Mouse (Mus musculus): ENCODE results near the gene Tmem125. TPM values are rescaled to one million over a fixed set of nuclear protein-coding genes. Genes with fewer than 3 reads are reported as not detected.
A peak's percentile ranks its signal among the peaks of the same experiment; 100 is the strongest.

Gene Tmem125
- 0.20 and 0.32 TPM in 2 replicates for polyA plus RNA-seq (2015; fragmentation: Nextera tagmentation; extraction: Ambion mirVana)

- peak; percentile 56; the same call in 1 of the 2 replicates for ATAC-seq (replicated peaks)
- peak within 1 kb of the TSS; percentile 3; the same call in 1 of the 2 replicates for H3K9ac ChIP-seq
- WGBS = 1% methylated on average over 24 of the region's 24 CpGs
These were observed at the start of gene Tmem125 for GRCm38 (mm10) chr4:118543592-118544260. Tmem125 (minus strand) TSS chr4:118544044.

GRCm38 (mm10) chr4:118589733-118590130 lies 45.9 kb upstream of the Tmem125 start:
- Histone ChIP-seq H3K9ac (no peak overlapping the region), H3K4me1 (peaks cover 14% of the 10 kb centered on the region), H3K36me3 (replicated peaks) (no peaks in the 10 kb centered on the region), H3K27ac (peak overlapping the region; percentile 69), H3K4me3 (no peak overlapping the region), H3K9me3 (no peaks in the 10 kb centered on the region), H3K4me2 (peak overlapping the region; percentile 26; the same call in 1 of the 2 replicates), H3K27me3 (replicated peaks) (no peaks in the 10 kb centered on the region)
- 2% methylated on average over 7 of the region's 7 CpGs for WGBS
- peak; percentile 73 for ATAC-seq (replicated peaks)

More at GRCm38 (mm10) chr4:118543592-118544260, at the start of gene Tmem125:
- Histone ChIP-seq H3K4me1 (0 out of 2 replicates have a peak, but pooled peaks cover 6% of the 10 kb centered on the region), H3K27ac (no peak within 1 kb of the TSS), H3K4me2 (peak within 1 kb of the TSS; percentile 54), H3K4me3 (peak within 1 kb of the TSS; percentile 28), H3K36me3 (replicated peaks) (no peaks in the 10 kb centered on the region), H3K27me3 (replicated peaks) (no peaks in the 10 kb centered on the region), H3K9me3 (peaks cover 5% of the 10 kb centered on the region; the same call in 1 of the 2 replicates)

- ATAC-seq (replicated peaks) = peak; percentile 47
- Histone ChIP-seq H3K9ac (no peak overlapping the region), H3K36me3 (replicated peaks) (no peaks in the 10 kb centered on the region), H3K27me3 (replicated peaks) (no peaks in the 10 kb centered on the region), H3K4me3 (no peak overlapping the region), H3K4me2 (peak overlapping the region; percentile 26; the same call in 1 of the 2 replicates), H3K9me3 (no peaks in the 10 kb centered on the region), H3K4me1 (peaks cover 14% of the 10 kb centered on the region), H3K27ac (peak overlapping the region; percentile 69)
- WGBS = 55% methylated on average over 12 of the region's 12 CpGs
These were observed 45.3 kb upstream of the Tmem125 start for GRCm38 (mm10) chr4:118589053-118589732.

- H3K27me3 ChIP-seq (replicated peaks) = no peaks in the 10 kb centered on the region
- no peak overlapping the region for H3K9ac ChIP-seq
- H3K27ac ChIP-seq = no peak overlapping the region
- peaks cover 3% of the 10 kb centered on the region; the same call in 1 of the 2 replicates for H3K4me1 ChIP-seq
- no peaks in the 10 kb centered on the region for H3K36me3 ChIP-seq (replicated peaks)
- H3K4me3 ChIP-seq = no peak overlapping the region
- H3K9me3 ChIP-seq = no peaks in the 10 kb centered on the region
- no peak for ATAC-seq (replicated peaks)
- no peak overlapping the region for H3K4me2 ChIP-seq
- WGBS = 95% methylated on average over 8 of the region's 8 CpGs
These were observed 38.8 kb upstream of the Tmem125 start for GRCm38 (mm10) chr4:118582629-118583028.

GRCm38 (mm10) chr4:118581508-118581907 lies 37.7 kb upstream of the Tmem125 start:
- WGBS = 32% methylated on average over 11 of the region's 11 CpGs
- Histone ChIP-seq H3K27ac (no peak overlapping the region), H3K4me3 (no peak overlapping the region), H3K4me2 (no peak overlapping the region), H3K9ac (no peak overlapping the region), H3K36me3 (replicated peaks) (no peaks in the 10 kb centered on the region), H3K4me1 (no peaks in the 10 kb centered on the region), H3K9me3 (no peaks in the 10 kb centered on the region), H3K27me3 (replicated peaks) (no peaks in the 10 kb centered on the region)
- no peak for ATAC-seq (replicated peaks)

GRCm38 (mm10) chr4:118579313-118579712 lies 35.5 kb upstream of the Tmem125 start:
- no peak overlapping the region for H3K4me3 ChIP-seq
- no peak overlapping the region for H3K4me2 ChIP-seq
- H3K4me1 ChIP-seq = no peaks in the 10 kb centered on the region
- H3K36me3 ChIP-seq (replicated peaks) = no peaks in the 10 kb centered on the region
- no peak overlapping the region for H3K9ac ChIP-seq
- 47% methylated on average over 13 of the region's 13 CpGs for WGBS
- H3K27me3 ChIP-seq (replicated peaks) = no peaks in the 10 kb centered on the region
- no peak overlapping the region for H3K27ac ChIP-seq
- no peaks in the 10 kb centered on the region for H3K9me3 ChIP-seq
- no peak for ATAC-seq (replicated peaks)

- WGBS = 3% methylated on average over 6 of the region's 6 CpGs
- peak; percentile 73 for ATAC-seq (replicated peaks)
- no peaks in the 10 kb centered on the region for H3K4me1 ChIP-seq
- no peaks in the 10 kb centered on the region for H3K9me3 ChIP-seq
- H3K4me3 ChIP-seq = no peak overlapping the region
- H3K27ac ChIP-seq = no peak overlapping the region
- H3K9ac ChIP-seq = no peak overlapping the region
- no peaks in the 10 kb centered on the region for H3K36me3 ChIP-seq (replicated peaks)
- no peaks in the 10 kb centered on the region for H3K27me3 ChIP-seq (replicated peaks)
- H3K4me2 ChIP-seq = no peak overlapping the region
These were observed 32.3 kb upstream of the Tmem125 start for GRCm38 (mm10) chr4:118576097-118576496.

- Histone ChIP-seq H3K27ac (no peak overlapping the region), H3K9me3 (no peaks in the 10 kb centered on the region), H3K9ac (no peak overlapping the region), H3K36me3 (replicated peaks) (no peaks in the 10 kb centered on the region), H3K27me3 (replicated peaks) (no peaks in the 10 kb centered on the region), H3K4me3 (no peak overlapping the region), H3K4me2 (no peak overlapping the region), H3K4me1 (no peaks in the 10 kb centered on the region)
- 84% methylated on average over 15 of the region's 15 CpGs for WGBS
- no peak for ATAC-seq (replicated peaks)
These were observed 27.6 kb upstream of the Tmem125 start for GRCm38 (mm10) chr4:118571441-118571840.

GRCm38 (mm10) chr4:118569320-118569719 lies 25.5 kb upstream of the Tmem125 start:
- H3K4me3 ChIP-seq = no peak overlapping the region
- H3K9ac ChIP-seq = no peak overlapping the region
- ATAC-seq (replicated peaks) = no peak
- H3K27me3 ChIP-seq (replicated peaks) = no peaks in the 10 kb centered on the region
- no peak overlapping the region for H3K4me2 ChIP-seq
- no peaks in the 10 kb centered on the region for H3K36me3 ChIP-seq (replicated peaks)
- H3K27ac ChIP-seq = no peak overlapping the region
- no peaks in the 10 kb centered on the region for H3K4me1 ChIP-seq
- no peaks in the 10 kb centered on the region for H3K9me3 ChIP-seq
- WGBS = 75% methylated on average over 23 of the region's 23 CpGs

- no peaks in the 10 kb centered on the region for H3K9me3 ChIP-seq
- H3K4me3 ChIP-seq = no peak overlapping the region
- H3K36me3 ChIP-seq (replicated peaks) = no peaks in the 10 kb centered on the region
- no peak overlapping the region for H3K27ac ChIP-seq
- no peaks in the 10 kb centered on the region for H3K27me3 ChIP-seq (replicated peaks)
- H3K9ac ChIP-seq = no peak overlapping the region
- H3K4me2 ChIP-seq = no peak overlapping the region
- WGBS = 64% methylated on average over 10 of the region's 10 CpGs
- no peaks in the 10 kb centered on the region for H3K4me1 ChIP-seq
- ATAC-seq (replicated peaks) = no peak
These were observed 24.9 kb upstream of the Tmem125 start for GRCm38 (mm10) chr4:118568709-118569108.

- Histone ChIP-seq H3K27me3 (replicated peaks) (no peaks in the 10 kb centered on the region), H3K9me3 (no peaks in the 10 kb centered on the region), H3K9ac (no peak overlapping the region), H3K4me3 (no peak overlapping the region), H3K27ac (no peak overlapping the region), H3K36me3 (replicated peaks) (no peaks in the 10 kb centered on the region), H3K4me2 (no peak overlapping the region), H3K4me1 (no peaks in the 10 kb centered on the region)
- ATAC-seq (replicated peaks) = no peak
- WGBS = 40% methylated on average over 7 of the region's 7 CpGs
These were observed 22.4 kb upstream of the Tmem125 start for GRCm38 (mm10) chr4:118566161-118566676.

- H3K36me3 ChIP-seq (replicated peaks) = no peaks in the 10 kb centered on the region
- H3K9me3 ChIP-seq = no peaks in the 10 kb centered on the region
- H3K4me1 ChIP-seq = no peaks in the 10 kb centered on the region
- H3K4me3 ChIP-seq = no peak overlapping the region
- no peak overlapping the region for H3K27ac ChIP-seq
- no peak overlapping the region for H3K4me2 ChIP-seq
- WGBS = 18% methylated on average over 3 of the region's 3 CpGs
- no peak overlapping the region for H3K9ac ChIP-seq
- peak; percentile 46; the same call in 1 of the 2 replicates for ATAC-seq (replicated peaks)
- no peaks in the 10 kb centered on the region for H3K27me3 ChIP-seq (replicated peaks)
These were observed 21.1 kb upstream of the Tmem125 start for GRCm38 (mm10) chr4:118564926-118565279.

All from midbrain, embryonic 15.5 days (tissue).